Mouse (Mus musculus) lung, embryonic 15.5 days (tissue): ENCODE measurements around the gene Nat8l. TPM values are rescaled to one million over a fixed set of nuclear protein-coding genes. Genes with fewer than 3 reads are reported as not detected.

Source experiments
- ATAC-seq: fragments of 200-750 bp; cut with Nextera tagmentation; 2 replicates; pipeline ENCODE4 v1.8.0; 2017; ENCODE audit warnings: moderate number of reproducible peaks, borderline replicate concordance; ENCODE audit not compliant: low FRiP score, low TSS enrichment; ENCODE audit errors: extremely low read depth
- H3K27ac ChIP-seq: fragments of 300-500 bp; sonication (generic); 2 replicates; pipeline ENCODE4 v1.5.1; 2015; ENCODE audit warnings: moderate library complexity, mild to moderate bottlenecking, inconsistent platforms
- H3K27me3 ChIP-seq: fragments of 300-500 bp; sonication (generic); 2 replicates; pipeline ENCODE4 v1.6.1; 2015; ENCODE audit warnings: inconsistent platforms
- H3K36me3 ChIP-seq: fragments of 300-500 bp; sonication (generic); 2 replicates; pipeline ENCODE4 v1.6.1; 2015; ENCODE audit warnings: inconsistent platforms
- H3K4me1 ChIP-seq: fragments of 300-500 bp; sonication (generic); 2 replicates; pipeline ENCODE4 v1.6.1; 2015; ENCODE audit warnings: inconsistent platforms
- H3K4me2 ChIP-seq: fragments of 300-500 bp; sonication (generic); 2 replicates; pipeline ENCODE4 v1.6.1; 2015; ENCODE audit warnings: inconsistent platforms, mild to moderate bottlenecking, moderate library complexity
- H3K4me3 ChIP-seq: fragments of 300-500 bp; sonication (generic); 2 replicates; pipeline ENCODE4 v1.5.1; 2015; ENCODE audit warnings: mild to moderate bottlenecking, inconsistent platforms
- H3K9ac ChIP-seq: fragments of 300-500 bp; sonication (generic); 2 replicates; pipeline ENCODE4 v1.6.1; 2015; ENCODE audit warnings: inconsistent platforms
- H3K9me3 ChIP-seq: fragments of 300-500 bp; sonication (generic); 2 replicates; pipeline ENCODE4 v1.6.1; 2016; ENCODE audit warnings: inconsistent platforms
- WGBS: fragments of 180-500 bp; shearing (Covaris S2); methylation state at CpG from one replicate; pipeline ENCODE4 v1.1.7; 2015; 5-methylcytosine and 5-hydroxymethylcytosine counted together
- polyA plus RNA-seq: library from polyadenylated mRNA; unstranded; fragments of >200 nt; fragmentation: Nextera tagmentation; extraction: Ambion mirVana; gene quantifications from 2 replicates; pipeline ENCODE4 v1.2.1, GENCODE M21; 2015

Nat8l gene
- polyA plus RNA-seq, 1 experiment from 2014 or later, result 0.16 TPM

GRCm38 (mm10) chr5:33994671-33995625 is 836 bp upstream of the Nat8l start:
- 31% methylated on average over 28 of the region's 28 CpGs for WGBS
- peak overlapping the region; percentile 57 for H3K4me3 ChIP-seq
- H3K36me3 ChIP-seq, result no peaks in the 10 kb centered on the region
- H3K9me3 ChIP-seq, result no peaks in the 10 kb centered on the region
- no peak overlapping the region for H3K27ac ChIP-seq
- peak overlapping the region; percentile 100 for H3K4me2 ChIP-seq
- H3K9ac ChIP-seq, result no peak overlapping the region
- no peak for ATAC-seq
- peaks cover 22% of the 10 kb centered on the region for H3K4me1 ChIP-seq
- peaks cover 60% of the 10 kb centered on the region for H3K27me3 ChIP-seq

DNA sequence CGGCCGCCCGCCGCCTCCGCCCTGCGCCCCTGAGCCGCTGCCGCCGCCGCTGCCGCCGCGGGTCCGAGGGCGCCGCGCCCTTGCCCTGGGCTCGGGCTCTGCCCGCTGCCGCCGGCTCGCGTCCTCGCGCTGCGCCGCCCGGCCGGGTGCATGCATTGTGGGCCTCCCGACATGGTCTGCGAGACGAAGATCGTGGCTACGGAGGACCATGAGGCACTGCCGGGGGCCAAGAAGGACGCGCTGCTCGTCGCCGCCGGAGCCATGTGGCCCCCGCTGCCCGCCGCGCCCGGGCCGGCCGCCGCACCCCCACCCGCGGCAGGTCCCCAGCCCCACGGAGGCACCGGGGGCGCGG is 886 bp downstream of the Nat8l start:
- 0% methylated on average over 21 of the region's 55 CpGs for WGBS
- H3K4me3 ChIP-seq, result peak overlapping the region; percentile 57
- peak overlapping the region; percentile 31 for H3K9ac ChIP-seq
- no peak; the same call in 1 of the 2 replicates for ATAC-seq
- peaks cover 60% of the 10 kb centered on the region for H3K27me3 ChIP-seq
- H3K4me2 ChIP-seq, result peak overlapping the region; percentile 100
- no peaks in the 10 kb centered on the region for H3K36me3 ChIP-seq
- H3K27ac ChIP-seq, result no peak overlapping the region
- H3K4me1 ChIP-seq, result peaks cover 22% of the 10 kb centered on the region
- no peaks in the 10 kb centered on the region for H3K9me3 ChIP-seq

GRCm38 (mm10) chr5:33997051-33997741 is 1.4 kb downstream of the Nat8l start:
- H3K4me1 ChIP-seq, result peaks cover 22% of the 10 kb centered on the region
- H3K27ac ChIP-seq, result no peak overlapping the region
- WGBS, result under 1% methylated on average over 58 of the region's 80 CpGs
- peak overlapping the region; percentile 31 for H3K9ac ChIP-seq
- 0 out of 2 replicates have a peak, but pooled peaks have one; percentile 25 for ATAC-seq
- peak overlapping the region; percentile 57 for H3K4me3 ChIP-seq
- H3K4me2 ChIP-seq, result peak overlapping the region; percentile 100
- peaks cover 60% of the 10 kb centered on the region for H3K27me3 ChIP-seq
- H3K9me3 ChIP-seq, result no peaks in the 10 kb centered on the region
- no peaks in the 10 kb centered on the region for H3K36me3 ChIP-seq

DNA sequence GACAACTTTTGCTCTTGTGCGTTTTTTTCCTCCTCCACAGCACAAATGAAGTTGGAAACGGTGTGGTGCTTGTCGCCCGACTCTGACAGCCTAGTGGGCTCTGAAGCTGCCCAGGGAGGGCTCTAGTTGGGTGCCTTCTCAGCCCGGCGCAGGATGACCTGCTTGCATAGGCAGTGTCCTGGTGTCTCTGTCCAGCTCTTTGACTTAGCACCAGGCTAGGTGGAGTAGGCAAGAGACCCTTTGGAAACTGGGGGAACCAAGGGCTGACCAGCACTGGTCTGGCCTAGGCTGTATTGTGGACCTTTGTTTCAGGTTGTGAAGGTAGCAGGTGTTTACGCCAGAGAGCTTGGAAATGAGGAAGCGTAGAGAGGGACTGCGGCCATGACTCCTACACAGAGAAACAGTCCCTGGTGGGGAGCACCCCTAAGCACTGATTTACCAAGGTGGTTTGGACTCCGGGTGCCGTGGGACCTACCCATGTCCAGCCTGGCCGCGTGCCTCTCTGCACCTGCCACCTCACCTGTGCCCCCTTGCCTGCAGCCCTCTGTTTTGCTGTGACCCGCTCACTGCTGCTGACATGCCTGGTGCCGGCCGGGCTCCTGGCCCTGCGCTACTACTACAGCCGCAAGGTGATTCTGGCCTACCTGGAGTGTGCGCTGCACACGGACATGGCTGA is 2.2 kb downstream of the Nat8l start:
- H3K4me3 ChIP-seq, result peak overlapping the region; percentile 57
- H3K36me3 ChIP-seq, result no peaks in the 10 kb centered on the region
- H3K4me1 ChIP-seq, result peaks cover 22% of the 10 kb centered on the region
- no peak for ATAC-seq
- peak overlapping the region; percentile 100 for H3K4me2 ChIP-seq
- H3K27me3 ChIP-seq, result peaks cover 60% of the 10 kb centered on the region
- H3K9me3 ChIP-seq, result no peaks in the 10 kb centered on the region
- no peak overlapping the region for H3K27ac ChIP-seq
- no peak overlapping the region for H3K9ac ChIP-seq
- 69% methylated on average over 20 of the region's 20 CpGs for WGBS

DNA sequence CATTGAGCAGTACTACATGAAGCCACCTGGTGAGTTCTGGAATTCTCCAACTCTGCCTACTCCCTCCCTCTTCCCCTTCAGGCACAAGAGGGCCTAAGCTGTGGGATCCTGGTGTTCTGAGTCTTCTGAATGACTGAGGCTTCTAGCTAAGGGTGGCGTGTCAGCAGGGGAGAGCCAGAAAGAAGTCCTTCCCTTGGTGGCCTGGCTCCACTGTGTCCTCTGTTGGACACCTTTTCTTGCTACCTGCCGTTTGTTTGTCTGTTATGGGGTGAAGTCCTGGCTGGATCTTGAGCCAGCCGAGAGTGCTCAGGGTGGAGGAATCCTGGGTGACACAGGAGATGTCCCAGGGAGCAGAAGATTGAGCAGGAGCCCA is 2.7 kb downstream of the Nat8l start:
- Histone ChIP-seq H3K36me3 (no peaks in the 10 kb centered on the region), H3K9ac (no peak overlapping the region), H3K4me1 (peaks cover 22% of the 10 kb centered on the region), H3K4me2 (no peak overlapping the region), H3K9me3 (no peaks in the 10 kb centered on the region), H3K4me3 (no peak overlapping the region), H3K27ac (no peak overlapping the region), H3K27me3 (peaks cover 60% of the 10 kb centered on the region)
- whole genome bisulfite sequencing, result 75% methylated on average over 3 of the region's 3 CpGs
- ATAC-seq, result no peak

DNA sequence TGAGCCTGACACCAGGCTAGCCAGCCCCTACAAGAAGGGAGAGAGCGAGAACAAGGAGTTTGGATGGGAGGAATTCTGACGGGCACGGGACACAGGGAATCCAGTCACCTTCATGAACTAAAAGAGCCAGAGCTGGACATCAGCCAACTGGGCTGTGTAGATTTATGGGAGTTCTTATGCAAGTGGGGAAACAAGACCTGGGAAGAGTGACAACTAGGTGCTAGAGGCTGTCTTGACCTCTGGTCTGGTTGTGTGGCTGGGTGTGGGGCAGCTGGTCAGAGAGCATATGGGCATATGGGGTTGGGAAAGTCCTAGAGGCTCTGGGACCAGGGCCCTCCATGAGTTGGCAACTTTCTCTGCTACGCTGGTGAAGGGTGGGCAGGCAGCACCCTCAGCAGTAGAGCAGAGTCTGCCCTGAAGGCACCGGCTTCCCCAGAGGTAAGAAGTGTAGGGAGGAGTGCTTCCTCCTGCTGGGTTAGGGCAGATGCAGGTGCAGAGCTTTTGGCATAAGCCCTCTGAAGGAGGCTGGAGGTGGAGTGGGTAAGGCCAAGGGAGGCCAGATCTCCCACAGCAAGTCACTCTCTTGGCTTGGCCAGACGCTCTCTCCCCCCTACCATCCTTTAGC is 3.8 kb downstream of the Nat8l start:
- WGBS, result 63% methylated on average over 6 of the region's 6 CpGs
- ATAC-seq, result no peak

GRCm38 (mm10) chr5:34000809-34001208 is 5.0 kb downstream of the Nat8l start:
- H3K36me3 ChIP-seq, result no peaks in the 10 kb centered on the region
- no peak overlapping the region for H3K4me2 ChIP-seq
- peaks cover 40% of the 10 kb centered on the region for H3K27me3 ChIP-seq
- 92% methylated on average over 25 of the region's 25 CpGs for WGBS
- no peak for ATAC-seq
- peaks cover 21% of the 10 kb centered on the region for H3K4me1 ChIP-seq
- no peak overlapping the region for H3K9ac ChIP-seq
- no peaks in the 10 kb centered on the region for H3K9me3 ChIP-seq
- H3K4me3 ChIP-seq, result no peak overlapping the region
- no peak overlapping the region for H3K27ac ChIP-seq

More for the DNA sequence above, 3.8 kb downstream of the Nat8l start:
- H3K9ac ChIP-seq, result no peak overlapping the region
- H3K27me3 ChIP-seq, result peaks cover 52% of the 10 kb centered on the region
- no peaks in the 10 kb centered on the region for H3K9me3 ChIP-seq
- H3K4me1 ChIP-seq, result peaks cover 22% of the 10 kb centered on the region
- H3K4me3 ChIP-seq, result no peak overlapping the region
- H3K4me2 ChIP-seq, result no peak overlapping the region
- H3K27ac ChIP-seq, result no peak overlapping the region
- no peaks in the 10 kb centered on the region for H3K36me3 ChIP-seq

DNA sequence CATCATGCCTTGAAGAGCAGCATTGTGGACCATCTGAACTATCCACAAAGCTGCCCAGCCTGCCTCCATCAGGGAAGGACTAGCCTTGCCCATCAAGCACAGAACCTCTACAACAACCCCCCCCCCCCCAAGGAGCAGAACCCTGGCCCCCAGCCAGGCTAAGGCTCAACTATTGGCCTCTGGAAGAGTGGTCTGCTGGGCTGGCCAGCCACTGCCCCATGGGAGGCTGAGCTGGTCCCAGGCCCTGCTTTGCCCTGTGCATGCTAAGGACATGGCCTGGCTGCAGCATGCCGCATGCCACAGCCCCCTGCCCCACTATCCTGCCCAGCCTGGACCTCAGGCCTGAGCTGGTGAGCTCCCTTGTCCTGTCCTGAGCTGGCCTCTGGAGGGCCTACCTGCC is 5.6 kb downstream of the Nat8l start:
- peaks cover 34% of the 10 kb centered on the region for H3K27me3 ChIP-seq
- H3K36me3 ChIP-seq, result no peaks in the 10 kb centered on the region
- H3K9ac ChIP-seq, result no peak overlapping the region
- H3K4me3 ChIP-seq, result no peak overlapping the region
- no peaks in the 10 kb centered on the region for H3K9me3 ChIP-seq
- no peak overlapping the region for H3K4me2 ChIP-seq
- H3K4me1 ChIP-seq, result peaks cover 15% of the 10 kb centered on the region
- 100% methylated on average over 1 of the region's 1 CpGs for WGBS
- ATAC-seq, result no peak
- no peak overlapping the region for H3K27ac ChIP-seq

DNA sequence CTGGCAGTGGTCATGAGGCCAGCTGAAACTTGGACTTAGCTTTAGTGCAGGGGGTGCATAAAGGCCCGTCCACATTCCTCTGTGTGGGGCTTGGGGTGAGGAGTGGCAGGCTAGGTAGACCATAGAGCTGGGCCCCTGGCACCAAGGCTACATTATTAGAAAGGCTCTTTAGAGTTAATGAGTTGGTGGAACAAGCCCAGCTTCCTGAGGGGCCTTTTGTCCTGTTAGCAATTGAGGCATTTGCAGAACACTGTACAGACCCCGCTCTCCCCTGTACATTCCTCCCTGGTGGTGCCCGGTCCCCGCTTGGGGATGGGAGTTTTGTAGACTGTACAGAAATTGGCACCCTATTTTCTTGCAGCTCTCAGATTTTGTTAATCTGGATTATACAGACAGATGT is 6.9 kb downstream of the Nat8l start:
- peaks cover 3% of the 10 kb centered on the region for H3K4me1 ChIP-seq
- ATAC-seq, result no peak
- H3K9ac ChIP-seq, result no peak overlapping the region
- no peak overlapping the region for H3K27ac ChIP-seq
- WGBS, result 85% methylated on average over 4 of the region's 4 CpGs
- peaks cover 22% of the 10 kb centered on the region for H3K27me3 ChIP-seq
- no peaks in the 10 kb centered on the region for H3K36me3 ChIP-seq
- no peak overlapping the region for H3K4me2 ChIP-seq
- H3K4me3 ChIP-seq, result no peak overlapping the region
- H3K9me3 ChIP-seq, result no peaks in the 10 kb centered on the region

DNA sequence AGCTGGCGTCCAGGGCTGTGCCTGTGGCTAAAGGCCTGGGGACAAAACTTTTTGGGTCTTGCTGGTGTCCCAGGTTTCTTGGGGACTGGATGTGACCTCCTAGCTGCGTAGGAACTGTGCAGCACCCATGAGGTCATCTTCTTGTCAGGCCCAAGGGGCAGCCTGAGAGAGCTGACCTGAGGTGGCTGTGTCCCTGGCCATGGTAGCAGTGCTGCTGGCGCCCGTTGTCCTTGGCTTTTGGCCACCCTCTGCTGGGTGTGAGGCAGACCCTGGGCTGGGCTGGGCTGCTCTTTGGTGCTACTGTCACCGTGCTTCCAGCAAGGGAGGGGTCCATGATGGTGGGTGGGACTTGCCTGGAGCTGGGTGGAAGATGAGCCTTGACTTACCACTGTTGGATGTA is 8.8 kb downstream of the Nat8l start:
- no peak overlapping the region for H3K4me2 ChIP-seq
- H3K4me3 ChIP-seq, result no peak overlapping the region
- peaks cover 2% of the 10 kb centered on the region; the same call in 1 of the 2 replicates for H3K27me3 ChIP-seq
- no peaks in the 10 kb centered on the region for H3K4me1 ChIP-seq
- 68% methylated on average over 5 of the region's 5 CpGs for WGBS
- no peak overlapping the region for H3K9ac ChIP-seq
- no peak for ATAC-seq
- H3K36me3 ChIP-seq, result no peaks in the 10 kb centered on the region
- no peak overlapping the region for H3K27ac ChIP-seq
- no peaks in the 10 kb centered on the region for H3K9me3 ChIP-seq

DNA sequence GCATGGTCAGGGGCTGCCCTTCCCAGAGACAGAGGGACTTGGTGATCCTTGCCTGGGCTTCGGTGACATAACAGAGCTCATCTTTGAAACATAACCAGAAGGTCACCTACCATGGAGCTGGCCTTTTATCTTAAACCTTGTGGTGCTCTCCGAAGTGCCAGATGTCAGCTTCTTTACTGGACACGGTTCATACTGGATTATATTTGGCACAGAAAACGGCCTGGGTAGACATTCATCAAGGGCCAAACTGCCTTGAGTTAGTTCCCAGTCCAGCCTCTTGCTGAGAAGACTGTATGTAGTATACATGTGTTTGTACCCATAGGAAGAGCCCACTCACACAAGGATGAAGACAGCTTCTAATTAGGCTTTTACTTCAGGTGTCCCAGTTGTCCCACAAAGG is 11.0 kb downstream of the Nat8l start:
- Histone ChIP-seq H3K27me3 (no peaks in the 10 kb centered on the region), H3K4me1 (no peaks in the 10 kb centered on the region), H3K9ac (no peak overlapping the region), H3K36me3 (no peaks in the 10 kb centered on the region), H3K27ac (no peak overlapping the region), H3K4me3 (no peak overlapping the region), H3K4me2 (no peak overlapping the region), H3K9me3 (no peaks in the 10 kb centered on the region)
- ATAC-seq, result no peak
- 77% methylated on average over 4 of the region's 4 CpGs for WGBS
